Mouse (Mus musculus) lung, adult 2 months (tissue): Measurements from ENCODE around the gene Zfp770.

ENCODE experiments used
- CTCF ChIP-seq: fragments of 200-500 bp; IDR thresholded peaks from 2 replicates; pipeline ENCODE4 v1.5.1; 2011; ENCODE audit warnings: mild to moderate bottlenecking, low read length, control low read depth; ENCODE audit not compliant: insufficient read depth
- POLR2A ChIP-seq: fragments of 200-500 bp; IDR thresholded peaks from 2 replicates; pipeline ENCODE4 v1.6.1; 2011; ENCODE audit warnings: low read depth, mild to moderate bottlenecking, control low read depth, low read length, borderline replicate concordance; ENCODE audit errors: extremely low read depth

DNA sequence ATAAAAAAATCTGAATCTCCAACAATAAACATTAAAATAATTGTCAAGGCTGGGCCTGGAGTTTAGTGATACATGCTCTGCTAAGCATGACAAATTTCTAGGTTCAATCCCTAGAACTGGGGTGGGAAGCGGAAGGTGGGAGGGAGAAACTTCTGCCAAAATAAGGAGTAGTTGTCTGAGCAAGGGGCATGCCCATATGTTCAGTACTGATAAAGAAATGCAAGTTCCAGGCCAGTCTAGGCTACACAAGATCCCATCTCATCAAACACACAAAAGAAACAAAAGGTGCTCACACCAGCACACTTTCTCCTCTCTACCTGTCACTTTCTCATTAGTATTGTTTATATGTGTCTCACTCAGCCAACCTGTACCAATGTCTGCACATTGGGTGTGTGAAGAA is 44.6 kb downstream of the Zfp770 start:
- no peak for TF ChIP-seq CTCF
- no peak for TF ChIP-seq POLR2A
